Mouse (Mus musculus): ENCODE measurements around the gene Enpp5. TPM values are rescaled to one million over a fixed set of nuclear protein-coding genes. Genes with fewer than 3 reads are reported as not detected.

The Enpp5 gene
- 89.1 TPM for polyA plus RNA-seq (2014; fragmentation: Illumina TruSeq; extraction: RNeasy Lipid Tissue Mini Kit (QIAGEN cat#74804); ENCODE audit: low read depth, low replicate concordance)

DNA sequence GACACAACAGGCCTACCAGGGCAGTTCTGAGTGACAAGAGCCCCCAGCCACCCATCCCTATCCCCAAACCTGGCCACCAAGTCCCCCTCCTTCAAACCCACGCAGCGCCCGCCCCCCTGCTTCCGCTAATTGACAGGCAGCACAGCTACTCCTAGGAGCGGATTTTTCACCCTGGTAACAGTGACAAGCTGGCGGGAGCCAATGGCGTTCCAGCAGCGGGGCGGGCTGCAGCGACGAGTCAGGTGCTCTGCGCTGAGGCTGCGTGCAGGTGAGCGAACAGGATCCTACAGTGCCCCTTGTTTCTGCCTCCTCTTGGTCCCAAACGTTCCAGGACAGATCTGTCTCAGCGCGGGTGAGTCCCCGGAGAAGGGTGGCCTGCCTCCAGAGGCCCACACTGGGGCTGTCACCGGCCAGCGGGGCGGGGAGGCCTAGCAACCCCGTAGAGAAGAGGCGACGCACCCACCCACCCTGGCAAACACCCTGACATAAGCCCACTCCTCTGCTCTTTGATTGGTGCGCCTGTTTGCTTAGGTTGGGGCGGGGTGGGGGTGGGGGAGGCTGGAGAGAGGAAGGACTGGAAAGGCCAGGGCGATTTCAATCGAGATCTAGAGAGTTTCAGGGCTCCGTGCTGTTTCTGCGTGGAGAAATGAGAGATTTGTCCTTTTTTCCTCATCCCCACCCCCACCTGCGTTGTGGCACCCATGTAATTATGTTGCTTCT lies at the start of gene Enpp5:
Gene Enpp5 (plus strand): TSS at position 183 of the 720 bp plus-strand sequence.

DNA sequence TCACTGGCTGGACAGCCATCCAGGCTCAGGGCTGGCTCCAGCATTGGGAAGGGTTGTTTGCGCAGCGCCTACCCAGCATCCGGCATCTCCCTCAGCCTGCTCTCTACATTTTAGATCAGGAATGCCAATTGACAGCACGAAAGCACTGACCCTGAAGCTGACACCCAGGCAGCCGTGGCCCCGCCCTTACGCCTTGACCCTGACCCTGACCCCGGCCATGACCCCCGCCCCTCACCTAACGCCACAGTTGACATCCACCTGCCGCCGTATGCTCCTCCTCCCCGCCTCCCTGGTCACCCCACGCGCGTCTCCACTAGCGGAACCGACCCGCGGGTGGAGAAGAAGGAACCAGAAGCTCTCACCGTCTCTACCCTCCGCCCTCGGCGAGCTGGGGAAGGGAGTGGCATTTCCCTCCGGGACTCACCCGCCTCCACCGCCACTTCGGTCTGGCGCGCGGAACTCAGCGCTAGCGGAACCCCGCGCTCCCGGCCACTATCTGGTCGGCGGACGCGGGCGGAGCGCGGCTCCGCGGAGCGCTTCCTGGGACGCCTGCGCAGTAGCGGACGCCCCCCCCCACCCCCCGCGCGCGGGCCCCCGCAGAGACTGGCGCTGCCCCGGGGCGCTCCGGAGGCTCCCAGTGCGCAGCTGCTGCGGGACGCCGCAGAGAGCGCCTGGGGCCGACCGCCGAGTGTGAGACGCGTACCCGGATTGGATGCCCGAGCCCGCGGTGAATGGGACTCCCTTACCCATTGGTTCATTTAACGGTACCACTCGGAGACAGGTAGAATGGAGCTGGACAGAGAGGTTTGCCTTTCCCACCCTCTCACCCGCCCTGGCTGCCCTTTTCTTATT lies 26.9 kb downstream of the Enpp5 start, which contains the start of gene Enpp4:
Gene Enpp4 (minus strand): TSS at position 523 of the 852 bp plus-strand sequence.

Other genes starting within 250 kb of the Enpp5 start
- 27.9 TPM for gene Enpp4, start 27.0 kb downstream of the Enpp5 start, polyA plus RNA-seq (2014; fragmentation: Illumina TruSeq; extraction: RNeasy Lipid Tissue Mini Kit (QIAGEN cat#74804); ENCODE audit: low read depth, low replicate concordance)
- 230 TPM for gene Clic5, start 109.8 kb downstream of the Enpp5 start, polyA plus RNA-seq (2014; fragmentation: Illumina TruSeq; extraction: RNeasy Lipid Tissue Mini Kit (QIAGEN cat#74804); ENCODE audit: low read depth, low replicate concordance)